Mouse (Mus musculus) WW6 (cell line): ENCODE results near the gene Irx6.
A peak's percentile ranks its signal among the peaks of the same experiment; 100 is the strongest.

Source experiments
- DNase-seq: peaks from one replicate; pipeline ENCODE4 v3.0.0-alpha.2; 2013; ENCODE audit warnings: low read depth, low spot score

Gene Irx6

DNA sequence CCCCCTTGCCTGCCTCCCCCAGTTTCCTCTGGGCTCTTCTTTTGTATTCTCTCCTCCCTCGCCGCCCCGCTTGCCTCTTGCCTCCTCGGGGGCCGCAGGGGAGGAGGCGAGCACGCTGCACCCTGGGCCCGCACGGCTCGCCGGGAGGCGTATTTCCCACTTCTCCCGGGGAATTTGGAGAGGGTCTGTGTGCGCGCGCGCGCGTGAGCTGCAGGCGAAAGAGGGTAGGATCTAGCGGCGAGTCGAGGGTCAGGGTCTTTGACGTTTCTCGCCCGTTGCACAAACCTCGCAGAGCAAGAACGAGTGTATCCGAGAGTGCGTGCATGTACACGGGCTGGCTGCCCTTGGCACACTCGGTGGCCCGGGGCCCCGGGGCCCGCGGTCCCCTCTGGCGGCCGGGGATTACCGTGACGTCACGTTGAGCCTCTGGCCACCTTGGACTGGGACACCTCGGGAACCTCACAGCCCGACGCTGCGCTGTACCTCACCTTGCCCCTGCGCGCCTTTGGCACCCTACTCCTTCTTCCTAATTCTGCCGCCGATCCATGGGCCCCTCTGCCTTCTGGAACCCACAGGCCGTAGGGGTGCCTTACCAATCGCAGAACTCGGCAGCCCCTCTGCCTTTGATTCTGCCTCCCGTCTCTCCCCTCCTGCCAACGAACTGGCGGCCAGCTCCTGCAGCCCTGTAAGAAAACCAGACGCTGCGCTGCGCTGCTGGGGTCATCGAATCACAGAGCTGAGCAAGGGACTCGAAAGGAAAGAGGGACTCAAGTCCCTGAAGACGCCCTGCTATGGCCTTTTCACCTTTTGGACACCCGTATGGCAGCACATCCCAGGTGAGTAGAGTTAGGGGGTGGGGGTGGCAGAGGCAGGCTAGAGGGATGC is at the start of gene Irx6:
Gene Irx6, plus strand, starts transcription at position 45 of the 885 bp plus-strand sequence.
- no peak for DNase-seq

- no peak for DNase-seq
Measured at GRCm38 (mm10) chr8:92628711-92629650, 45.1 kb upstream of the Irx6 start.

DNA sequence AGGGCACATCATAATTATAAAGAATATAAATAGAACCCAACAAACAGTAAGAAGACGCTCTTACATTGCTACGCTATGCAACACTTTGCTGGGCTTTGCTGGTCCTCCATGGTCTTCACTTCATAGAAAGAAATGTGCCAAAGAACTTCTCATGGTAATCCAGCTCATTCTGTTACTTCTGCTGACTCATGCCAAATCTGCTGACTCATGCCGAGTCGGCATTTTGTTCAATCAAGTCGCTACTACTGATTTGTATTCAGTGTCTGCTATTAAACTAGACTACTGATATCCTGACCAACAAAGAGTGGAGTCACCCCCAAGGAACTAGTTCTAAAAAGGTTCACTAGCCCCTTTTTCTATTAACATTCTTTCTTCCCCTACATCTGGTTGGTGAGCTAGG is 40.9 kb upstream of the Irx6 start:
- peak; percentile 13 for DNase-seq

GRCm38 (mm10) chr8:92640820-92641219 is 33.3 kb upstream of the Irx6 start:
- no peak for DNase-seq

DNA sequence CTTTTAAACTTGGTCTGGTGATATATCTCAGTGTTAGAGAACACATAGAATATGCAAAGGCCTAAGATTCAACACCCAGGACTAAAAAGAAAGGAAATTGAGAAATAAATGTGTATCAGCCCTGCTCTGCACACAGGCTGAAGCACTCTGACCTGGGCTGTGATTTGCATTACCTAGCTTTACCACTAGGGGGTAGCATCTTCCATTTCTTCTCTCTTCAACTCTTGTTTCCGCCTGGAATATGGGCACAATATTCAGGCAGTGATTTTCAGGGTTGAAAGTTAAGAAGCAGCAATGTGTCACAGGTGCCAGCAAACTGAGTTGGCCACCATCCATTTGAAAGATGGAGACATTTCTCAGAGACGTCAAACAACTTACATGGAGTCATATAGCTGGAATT is 27.5 kb upstream of the Irx6 start:
- peak; percentile 31 for DNase-seq

DNA sequence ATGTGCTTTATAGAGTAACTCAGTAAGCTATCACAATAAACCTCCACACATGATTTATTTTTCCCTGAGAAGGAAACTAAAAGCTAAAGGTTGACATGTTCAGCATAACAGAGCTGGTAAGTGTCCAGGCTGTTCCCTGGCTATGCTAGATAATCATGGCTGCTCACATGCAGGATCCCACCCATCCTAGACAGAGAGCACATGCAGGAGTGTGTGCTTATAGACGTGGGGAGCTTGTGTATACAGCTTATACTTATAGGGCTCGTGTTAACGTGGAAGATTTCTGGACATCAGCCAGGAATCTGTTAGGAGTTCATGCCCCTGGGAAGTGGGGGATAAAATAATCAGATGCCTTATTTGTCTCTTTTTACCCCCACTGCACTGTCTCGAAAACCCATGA is 9.9 kb upstream of the Irx6 start:
- DNase-seq, result no peak

DNA sequence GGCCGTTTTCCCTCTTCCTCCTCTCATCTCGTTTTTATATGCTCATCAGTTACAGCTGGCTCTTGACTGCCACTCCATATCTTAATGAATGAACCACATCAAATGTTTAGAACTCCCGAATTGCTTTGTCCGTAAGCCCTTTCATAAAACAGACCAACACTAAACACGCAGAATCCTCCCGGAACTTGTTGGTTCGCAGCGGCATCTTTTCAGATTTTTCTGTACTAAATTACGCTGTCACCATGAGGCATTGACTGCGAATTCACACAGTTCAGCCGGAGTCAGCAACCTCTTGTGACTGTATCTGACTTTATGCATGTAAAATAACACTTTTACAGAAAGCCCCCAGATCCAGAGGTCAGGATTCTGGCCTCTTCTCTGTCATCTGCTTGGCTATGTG is 3.9 kb upstream of the Irx6 start:
- no peak for DNase-seq

DNA sequence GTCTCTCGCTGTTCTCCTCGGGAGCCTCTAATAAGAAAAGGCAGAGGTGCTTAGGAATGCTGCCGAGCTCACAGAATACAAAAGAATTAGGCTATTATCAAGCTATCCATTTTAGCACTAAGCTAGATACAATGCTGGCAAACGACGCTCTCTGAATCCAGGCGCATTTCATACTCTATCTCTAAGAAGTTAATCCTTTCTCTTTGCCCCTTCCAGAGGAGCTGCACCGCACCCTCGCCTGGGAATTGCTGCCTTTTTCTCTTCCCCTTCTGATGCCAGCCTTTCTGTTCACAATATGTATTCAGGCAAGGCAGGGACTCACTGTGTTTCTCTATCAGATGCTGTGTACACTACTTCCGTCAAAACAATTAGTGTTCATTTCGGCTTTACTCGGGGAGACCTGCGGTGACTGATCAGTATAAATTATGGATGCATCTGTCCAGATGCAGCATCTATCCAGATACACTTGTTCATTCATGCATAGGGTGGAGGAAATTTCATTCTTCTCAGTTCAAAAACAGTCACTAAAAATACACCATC is 3.4 kb upstream of the Irx6 start:
- no peak for DNase-seq

DNA sequence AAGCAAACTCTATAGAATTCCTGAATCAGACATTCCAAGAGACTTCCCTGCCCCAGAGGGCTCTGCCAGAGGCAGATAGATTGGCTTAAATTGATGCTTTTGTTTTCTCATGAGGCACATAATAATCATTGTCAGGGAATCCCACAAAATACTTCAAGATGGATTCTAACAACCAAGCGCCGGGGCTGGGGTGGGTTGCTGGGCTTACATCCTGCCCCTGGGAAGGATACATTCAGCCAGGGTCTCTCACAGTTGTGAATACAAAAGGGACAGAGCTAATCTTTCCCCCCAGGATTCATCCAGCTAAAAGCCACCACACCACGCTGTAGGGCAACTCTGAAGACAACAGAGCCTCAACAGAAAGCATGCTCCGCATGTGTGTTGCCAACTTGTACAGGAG is 2.2 kb upstream of the Irx6 start:
- DNase-seq, result no peak

DNA sequence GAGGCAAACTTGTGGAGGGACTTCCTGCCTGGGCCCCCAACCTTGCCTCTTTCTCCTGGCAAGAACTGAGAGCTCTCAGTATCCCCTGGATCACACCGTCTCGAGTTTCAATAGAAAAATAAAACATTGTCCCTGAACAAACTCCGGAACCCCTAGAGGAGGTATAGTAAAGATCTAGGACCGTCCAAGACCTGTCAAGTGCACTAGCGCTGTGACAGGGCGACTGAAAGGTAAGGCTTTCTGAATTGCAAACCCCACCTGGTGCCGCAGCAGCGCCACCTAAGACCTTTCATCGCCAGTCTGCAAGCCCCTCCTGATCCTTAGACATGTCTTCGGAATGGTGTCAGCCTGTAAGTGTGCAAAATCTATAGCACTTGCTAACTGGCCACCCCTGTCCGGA is 987 bp upstream of the Irx6 start:
- no peak for DNase-seq

GRCm38 (mm10) chr8:92673555-92674243 is 389 bp upstream of the Irx6 start:
- peak; percentile 47 for DNase-seq

GRCm38 (mm10) chr8:92678407-92678806 is 4.3 kb downstream of the Irx6 start:
- DNase-seq, result no peak

DNA sequence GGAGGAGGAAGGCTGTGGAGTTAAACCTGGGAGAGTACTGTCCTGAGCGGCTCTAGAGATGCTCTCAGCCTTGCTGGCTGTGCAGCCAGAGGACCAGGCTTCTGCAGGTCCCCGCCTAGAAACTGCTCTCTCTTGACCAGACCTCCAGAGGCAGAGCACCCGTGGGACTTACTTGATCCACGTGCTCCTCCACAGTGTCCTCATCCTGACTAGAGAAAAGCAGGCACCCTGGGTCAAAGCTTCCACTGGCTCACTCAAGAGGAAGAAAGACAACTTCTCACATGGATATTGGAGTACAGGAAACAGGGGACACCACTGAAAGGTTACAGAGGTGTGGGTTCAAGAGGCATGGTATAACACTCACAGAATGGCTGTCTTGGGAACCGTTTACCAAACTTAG is 23.3 kb downstream of the Irx6 start:
- DNase-seq, result no peak

GRCm38 (mm10) chr8:92698411-92698810 is 24.3 kb downstream of the Irx6 start:
- no peak for DNase-seq

DNA sequence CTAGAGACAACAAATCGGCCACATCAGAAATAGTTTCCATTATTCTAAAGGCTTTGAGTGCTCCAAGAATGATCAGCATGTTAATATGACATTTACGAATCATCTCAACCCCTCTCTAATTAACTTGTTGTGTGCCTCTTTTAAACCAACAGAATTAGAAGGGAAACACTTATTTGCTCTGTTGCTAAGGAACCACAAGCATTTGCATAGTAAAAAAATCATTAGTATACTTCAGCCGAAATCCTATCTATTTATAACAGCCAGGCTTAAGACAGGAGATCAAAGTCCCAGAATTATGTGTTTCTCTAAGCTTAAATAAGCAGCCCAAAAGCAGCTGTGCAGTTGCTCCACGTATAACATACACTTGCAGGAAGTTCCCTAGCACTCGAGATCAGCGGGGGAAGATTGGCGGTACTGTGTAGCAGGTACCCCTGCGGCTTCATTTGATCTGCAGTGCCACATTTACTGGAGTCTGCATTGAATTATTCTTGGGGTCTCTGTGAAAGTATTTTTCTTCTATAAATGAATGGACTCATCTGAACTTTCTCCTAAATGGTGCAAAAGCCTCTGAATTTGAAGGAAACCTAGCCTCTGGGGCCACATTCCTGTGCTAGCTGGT is 25.9 kb downstream of the Irx6 start:
- DNase-seq, result no peak

DNA sequence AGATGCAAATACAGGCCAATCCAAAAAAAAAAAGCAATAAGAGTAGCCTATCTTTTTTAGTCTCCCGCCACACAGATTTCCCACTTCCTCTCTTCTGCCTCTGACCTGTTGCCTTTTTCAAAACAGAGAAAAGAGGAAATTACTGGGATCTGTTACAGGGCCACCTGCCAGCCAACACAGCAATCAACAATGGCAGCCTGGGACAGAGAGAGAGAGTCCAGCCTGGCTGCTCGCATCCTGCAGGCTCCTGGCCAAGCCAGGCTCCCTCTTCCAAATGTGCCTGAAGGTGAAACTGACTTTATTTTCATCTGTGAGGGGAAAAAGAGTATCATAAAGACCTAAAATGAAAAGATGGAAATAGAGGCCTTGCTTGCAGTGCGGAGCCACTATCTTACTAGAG is 29.3 kb downstream of the Irx6 start:
- no peak for DNase-seq

GRCm38 (mm10) chr8:92706311-92706710 is 32.2 kb downstream of the Irx6 start:
- DNase-seq, result no peak

GRCm38 (mm10) chr8:92713286-92713685 is 39.2 kb downstream of the Irx6 start:
- DNase-seq, result no peak

- DNase-seq, result no peak
Measured at GRCm38 (mm10) chr8:92717418-92717817, 43.3 kb downstream of the Irx6 start.

DNA sequence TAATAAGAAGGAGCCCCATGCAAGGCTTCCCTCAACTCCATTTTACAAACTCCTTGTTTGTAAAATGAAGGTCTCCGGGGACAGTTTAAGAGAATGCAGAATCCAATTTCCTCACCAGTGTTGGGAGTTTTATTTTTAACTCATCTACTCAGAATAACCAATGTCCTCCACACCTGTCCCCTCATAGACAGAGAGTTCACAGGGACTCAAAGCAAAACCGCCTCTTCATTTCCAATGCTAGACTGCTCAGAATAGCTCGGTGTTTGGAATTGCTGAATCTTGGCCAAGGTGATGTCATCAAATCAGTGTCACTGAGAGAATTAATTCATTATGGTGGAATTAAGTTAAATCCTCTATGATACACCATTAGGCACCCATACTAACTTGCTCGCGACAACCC is 44.0 kb downstream of the Irx6 start:
- DNase-seq, result no peak

DNA sequence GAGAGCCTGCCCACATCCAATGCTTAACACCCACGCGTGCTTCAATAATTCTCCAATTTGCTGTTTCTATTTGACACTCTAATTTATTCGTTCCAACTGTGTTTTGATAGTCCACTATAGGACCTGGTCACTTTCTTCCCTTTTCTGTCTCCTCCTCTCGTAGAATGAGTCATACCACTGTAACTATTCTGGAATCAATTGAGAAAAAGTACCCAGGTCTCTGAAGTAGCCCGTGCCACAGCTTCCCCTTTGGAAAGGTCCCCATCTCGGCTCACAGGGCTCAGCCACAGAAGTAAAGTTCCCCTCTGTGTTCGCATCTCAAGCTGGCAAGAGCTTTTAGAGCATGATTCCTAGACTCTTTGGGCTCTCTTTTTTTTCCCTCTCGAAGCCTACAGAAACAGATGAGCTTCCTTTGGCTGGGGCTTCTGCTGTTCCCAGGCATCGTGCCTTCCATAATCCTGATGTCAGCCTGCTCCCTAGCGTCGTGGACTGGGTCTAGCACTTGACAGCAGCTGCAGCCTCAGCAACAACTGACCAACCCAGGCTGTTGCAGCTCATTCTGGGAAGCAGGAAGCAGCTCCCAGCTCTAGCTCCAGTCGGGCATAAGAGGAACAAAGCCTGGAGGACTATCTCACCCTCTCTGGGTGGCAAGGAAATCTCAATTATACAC is 47.3 kb downstream of the Irx6 start:
- no peak for DNase-seq
